Mouse (Mus musculus) forebrain, embryonic 16.5 days (tissue): ENCODE data around the gene Mecom. TPM values are rescaled to one million over a fixed set of nuclear protein-coding genes. Genes with fewer than 3 reads are reported as not detected.

Experiments used
- ATAC-seq: fragments of 200-750 bp; cut with Nextera tagmentation; 2 replicates; pipeline ENCODE4 v1.8.0; 2017; ENCODE audit warnings: mild to moderate bottlenecking, moderate library complexity
- H3K27ac ChIP-seq: fragments of 300-500 bp; sonication (generic); 2 replicates; pipeline ENCODE4 v1.5.1; 2014; ENCODE audit warnings: low read length, control low read depth
- H3K27me3 ChIP-seq: fragments of 300-500 bp; sonication (generic); replicated peaks from 2 replicates; pipeline ENCODE4 v1.6.1; 2014; ENCODE audit warnings: low read length; ENCODE audit not compliant: control insufficient read depth, insufficient read depth
- H3K36me3 ChIP-seq: fragments of 300-500 bp; sonication (generic); 2 replicates; pipeline ENCODE4 v1.6.1; 2014; ENCODE audit not compliant: control insufficient read depth, insufficient read depth
- H3K4me1 ChIP-seq: fragments of 300-500 bp; sonication (generic); replicated peaks from 2 replicates; pipeline ENCODE4 v1.6.1; 2014; ENCODE audit warnings: low read length; ENCODE audit not compliant: control insufficient read depth, insufficient read depth
- H3K4me2 ChIP-seq: fragments of 300-500 bp; sonication (generic); 2 replicates; pipeline ENCODE4 v1.6.1; 2014; ENCODE audit warnings: mild to moderate bottlenecking, low read length, control low read depth
- H3K4me3 ChIP-seq: fragments of 300-500 bp; sonication (generic); replicated peaks from 2 replicates; pipeline ENCODE4 v1.5.1; 2014; ENCODE audit warnings: mild to moderate bottlenecking, low read length, control low read depth
- H3K9ac ChIP-seq: fragments of 300-500 bp; sonication (generic); replicated peaks from 2 replicates; pipeline ENCODE4 v1.6.1; 2014; ENCODE audit warnings: low read depth, low read length, control low read depth
- H3K9me3 ChIP-seq: fragments of 300-500 bp; sonication (generic); 2 replicates; pipeline ENCODE4 v1.6.1; 2016; ENCODE audit warnings: low read length; ENCODE audit not compliant: control insufficient read depth
- WGBS: fragments of 180-500 bp; shearing (Covaris S2); extraction: QIAGEN DNeasy Blood & Tissue Kit; methylation state at CpG from one replicate; pipeline ENCODE4 v1.1.7; 2014; 5-methylcytosine and 5-hydroxymethylcytosine counted together
- polyA plus RNA-seq: library from polyadenylated mRNA; unstranded; fragments of >200 nt; fragmentation: Nextera tagmentation; extraction: Ambion mirVana; gene quantifications from 2 replicates; pipeline ENCODE4 v1.2.1, GENCODE M21; 2015

Mecom gene
- polyA plus RNA-seq, 1 experiment from 2014 or later: 2.1 TPM

DNA sequence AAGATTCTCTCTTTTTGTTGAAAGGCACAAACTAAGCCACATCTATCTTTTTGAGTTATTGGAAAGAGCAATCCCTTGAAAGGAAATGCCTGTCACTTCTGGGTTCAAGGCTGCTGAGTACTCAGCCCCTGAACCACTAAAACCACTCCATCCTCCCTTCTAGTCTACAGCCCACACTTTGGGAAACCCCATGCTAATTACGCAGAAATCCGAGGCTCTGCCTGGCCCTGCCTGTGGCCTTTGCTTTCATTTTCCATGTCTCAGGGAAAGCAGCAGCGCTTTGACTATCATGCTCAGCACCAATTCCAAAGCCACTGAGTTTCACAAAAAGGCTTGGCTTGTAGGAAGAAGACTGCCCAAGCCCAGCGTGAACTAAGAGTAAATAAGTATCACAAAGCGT is 70.8 kb downstream of the Mecom start:
- Histone ChIP-seq H3K9me3 (no peaks in the 10 kb centered on the region), H3K27me3 (no peaks in the 10 kb centered on the region), H3K27ac (no peak overlapping the region), H3K36me3 (no peaks in the 10 kb centered on the region), H3K4me1 (no peaks in the 10 kb centered on the region), H3K4me2 (no peak overlapping the region), H3K9ac (no peak overlapping the region), H3K4me3 (no peak overlapping the region)
- WGBS: 49% methylated on average over 5 of the region's 5 CpGs
- ATAC-seq: no peak

DNA sequence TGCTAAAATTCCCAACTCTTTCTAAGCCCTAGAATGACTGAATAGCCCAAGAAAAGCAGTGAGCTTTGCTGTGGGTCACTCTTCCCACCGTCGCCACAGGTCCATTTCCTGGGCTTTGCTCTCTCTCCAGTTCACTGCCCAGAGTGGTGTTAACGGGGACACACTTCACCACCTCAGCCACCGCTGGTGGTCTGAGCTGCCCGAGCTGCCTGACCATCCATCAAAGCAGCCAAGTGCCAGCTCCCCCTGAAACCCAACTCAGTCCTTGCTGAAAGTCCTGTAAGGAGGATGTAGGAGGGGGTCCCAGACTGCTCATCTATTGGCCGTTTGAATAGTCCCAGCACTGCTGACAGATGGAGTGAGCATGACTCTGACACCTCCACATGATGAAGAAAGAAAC is 72.2 kb downstream of the Mecom start:
- WGBS: 65% methylated on average over 6 of the region's 6 CpGs
- Histone ChIP-seq H3K27me3 (no peaks in the 10 kb centered on the region), H3K9ac (no peak overlapping the region), H3K27ac (no peak overlapping the region), H3K4me1 (no peaks in the 10 kb centered on the region), H3K4me3 (no peak overlapping the region), H3K9me3 (no peaks in the 10 kb centered on the region), H3K36me3 (no peaks in the 10 kb centered on the region), H3K4me2 (no peak overlapping the region)
- ATAC-seq: no peak

DNA sequence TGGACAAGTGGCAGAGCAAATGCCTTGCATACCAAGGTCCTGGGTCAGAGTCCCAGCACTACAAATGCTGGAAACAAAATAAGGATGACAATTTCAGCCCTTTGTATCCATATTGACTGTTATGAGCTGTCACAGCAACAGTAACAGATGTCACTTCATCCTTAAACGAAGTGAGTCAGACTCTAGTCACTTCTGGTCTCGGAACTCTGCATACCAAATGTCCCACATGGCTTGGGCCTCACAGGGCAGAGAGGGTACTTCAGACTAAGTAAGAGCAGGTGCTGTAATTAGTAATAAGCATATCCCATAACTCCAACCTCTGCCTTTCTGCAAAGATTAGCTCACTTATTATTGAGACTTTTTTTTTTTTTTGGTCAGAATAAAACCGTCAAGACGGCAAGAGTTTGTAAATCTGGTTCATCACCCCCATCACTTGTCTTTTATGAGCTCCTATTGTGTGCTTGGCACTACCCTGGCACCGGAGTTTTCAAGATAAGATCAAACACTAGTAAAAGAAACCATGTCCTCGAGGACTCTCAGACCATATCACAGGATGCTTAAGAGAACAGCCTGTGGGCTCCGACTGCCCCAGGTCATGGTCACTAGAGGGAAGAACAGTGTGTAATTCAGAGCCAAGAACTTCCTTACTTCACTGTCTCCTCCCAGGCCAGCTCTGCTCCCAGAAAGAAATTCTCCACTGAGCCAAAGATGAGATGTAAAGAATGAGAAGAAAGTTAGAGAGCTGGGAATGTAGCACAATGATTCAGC is 79.6 kb downstream of the Mecom start:
- ATAC-seq: no peak
- no peaks in the 10 kb centered on the region for H3K27me3 ChIP-seq
- H3K4me3 ChIP-seq: no peak overlapping the region
- H3K27ac ChIP-seq: no peak overlapping the region
- H3K4me2 ChIP-seq: no peak overlapping the region
- no peak overlapping the region for H3K9ac ChIP-seq
- H3K9me3 ChIP-seq: no peaks in the 10 kb centered on the region
- no peaks in the 10 kb centered on the region for H3K36me3 ChIP-seq
- 75% methylated on average over 7 of the region's 7 CpGs for WGBS
- H3K4me1 ChIP-seq: no peaks in the 10 kb centered on the region

DNA sequence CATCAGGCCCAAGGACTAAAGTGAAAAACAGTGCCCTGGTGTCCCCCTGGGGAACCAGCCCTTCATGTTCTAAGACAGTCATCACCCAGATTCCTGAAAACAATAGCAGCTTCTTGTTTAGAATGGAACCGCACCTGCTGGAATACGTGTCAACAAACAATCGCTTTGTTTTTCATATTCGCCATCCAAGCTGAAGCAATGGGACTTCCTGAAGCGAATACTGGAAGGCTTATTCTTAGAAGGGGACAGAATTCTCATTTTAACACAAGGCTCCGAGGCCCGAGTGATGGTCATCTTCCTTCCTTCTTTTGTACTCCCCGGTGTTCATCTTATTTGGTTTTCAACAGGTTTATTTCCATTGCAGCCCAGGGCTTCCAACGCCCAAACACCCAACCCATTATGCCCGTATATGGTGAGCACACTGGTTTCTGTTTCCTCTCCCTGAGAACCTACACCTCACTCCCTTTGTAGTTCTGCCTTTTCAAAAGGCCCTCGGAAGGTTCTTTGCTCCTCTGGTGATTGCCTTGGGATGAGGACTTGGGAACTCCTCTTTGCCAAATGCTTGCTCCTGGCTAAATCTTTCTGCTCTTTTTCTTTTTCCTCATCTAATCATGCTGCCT is 81.7 kb downstream of the Mecom start:
- no peak overlapping the region for H3K27ac ChIP-seq
- no peak overlapping the region for H3K4me3 ChIP-seq
- no peaks in the 10 kb centered on the region for H3K27me3 ChIP-seq
- H3K4me2 ChIP-seq: no peak overlapping the region
- no peaks in the 10 kb centered on the region for H3K36me3 ChIP-seq
- no peak overlapping the region for H3K9ac ChIP-seq
- ATAC-seq: no peak
- H3K4me1 ChIP-seq: no peaks in the 10 kb centered on the region
- 68% methylated on average over 11 of the region's 11 CpGs for WGBS
- H3K9me3 ChIP-seq: no peaks in the 10 kb centered on the region

DNA sequence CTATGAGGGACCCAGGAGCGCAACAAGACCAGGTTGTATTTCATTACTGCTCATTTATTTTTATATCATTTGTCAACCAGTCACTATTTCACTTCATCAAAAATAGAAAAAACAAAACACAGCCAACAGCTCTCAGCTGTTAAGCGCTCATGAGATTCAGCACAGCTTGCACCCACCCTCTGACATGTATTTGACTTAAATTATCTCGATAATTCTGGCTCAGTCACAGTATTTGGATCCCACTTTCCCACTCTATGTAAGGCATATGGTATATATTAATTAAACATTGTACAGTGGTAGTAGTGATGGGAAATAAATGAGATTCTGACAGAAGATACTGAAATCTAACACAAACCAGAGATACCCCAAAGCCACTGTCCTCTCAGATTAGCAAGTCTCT is 83.3 kb downstream of the Mecom start:
- Histone ChIP-seq H3K27ac (no peak overlapping the region), H3K9ac (no peak overlapping the region), H3K4me3 (no peak overlapping the region), H3K4me1 (0 out of 2 replicates have a peak, but pooled peaks cover 3% of the 10 kb centered on the region), H3K36me3 (no peaks in the 10 kb centered on the region), H3K4me2 (no peak overlapping the region), H3K27me3 (no peaks in the 10 kb centered on the region), H3K9me3 (no peaks in the 10 kb centered on the region)
- 74% methylated on average over 3 of the region's 3 CpGs for WGBS
- peak; percentile 77 for ATAC-seq

DNA sequence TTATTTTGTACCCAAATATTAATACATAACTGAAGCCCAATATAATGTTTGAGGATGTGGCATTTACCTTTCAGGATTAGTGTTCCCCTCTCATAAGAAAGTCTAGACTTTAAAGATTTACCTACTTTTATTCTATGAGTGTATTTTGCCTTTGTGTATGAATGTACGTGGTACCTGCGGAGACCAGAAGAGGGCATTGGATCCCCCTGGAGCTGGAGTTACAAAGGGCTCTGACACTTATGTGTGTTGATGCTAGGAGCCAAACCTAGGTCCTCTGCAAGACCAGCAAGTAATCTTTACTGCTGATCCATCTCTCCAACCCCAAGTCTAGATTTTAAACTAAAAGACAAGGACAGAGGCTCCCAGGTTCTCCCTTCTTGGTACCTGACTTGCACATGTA is 86.0 kb downstream of the Mecom start:
- H3K36me3 ChIP-seq: no peaks in the 10 kb centered on the region
- no peak overlapping the region for H3K27ac ChIP-seq
- H3K4me3 ChIP-seq: no peak overlapping the region
- H3K4me1 ChIP-seq: 0 out of 2 replicates have a peak, but pooled peaks cover 3% of the 10 kb centered on the region
- no peaks in the 10 kb centered on the region for H3K9me3 ChIP-seq
- H3K4me2 ChIP-seq: no peak overlapping the region
- WGBS: 90% methylated on average over 2 of the region's 2 CpGs
- no peaks in the 10 kb centered on the region for H3K27me3 ChIP-seq
- no peak overlapping the region for H3K9ac ChIP-seq
- ATAC-seq: no peak

DNA sequence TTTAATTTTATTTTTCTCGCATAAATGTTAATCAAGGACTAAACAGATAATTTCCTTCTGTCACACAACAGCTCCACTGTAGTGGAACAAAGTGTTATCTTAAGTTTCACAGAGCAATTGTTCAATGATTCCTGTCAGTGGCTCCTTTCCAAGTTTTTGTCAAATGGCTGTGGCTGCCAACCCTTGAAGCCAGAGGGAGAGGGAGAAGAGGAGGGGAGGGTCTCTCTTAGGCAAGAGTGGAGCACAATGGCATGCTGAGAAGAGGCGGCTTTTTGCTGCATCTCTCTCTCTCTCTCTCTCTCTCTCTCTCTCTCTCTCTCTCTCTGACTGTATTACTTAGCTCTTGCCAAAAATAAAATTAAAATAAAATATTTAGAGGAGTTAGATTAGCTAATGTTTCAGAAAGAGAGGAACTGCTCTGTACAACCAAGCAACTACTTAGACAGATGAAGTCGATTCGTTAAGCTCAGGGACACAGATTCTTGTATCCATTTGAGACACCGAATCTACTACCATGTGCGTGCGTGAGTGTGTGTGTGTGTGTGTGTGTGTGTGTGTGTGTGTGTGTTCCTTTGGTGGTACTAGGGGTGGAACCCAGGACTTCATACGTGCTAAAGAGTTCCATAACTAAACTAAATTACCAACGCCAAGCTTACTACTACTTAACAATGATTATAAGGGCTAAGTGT is 86.8 kb downstream of the Mecom start:
- Histone ChIP-seq H3K27ac (no peak overlapping the region), H3K9me3 (no peaks in the 10 kb centered on the region), H3K9ac (no peak overlapping the region), H3K36me3 (no peaks in the 10 kb centered on the region), H3K4me2 (no peak overlapping the region), H3K4me1 (0 out of 2 replicates have a peak, but pooled peaks cover 3% of the 10 kb centered on the region), H3K27me3 (no peaks in the 10 kb centered on the region), H3K4me3 (no peak overlapping the region)
- WGBS: 55% methylated on average over 9 of the region's 9 CpGs
- ATAC-seq: peak; percentile 84

DNA sequence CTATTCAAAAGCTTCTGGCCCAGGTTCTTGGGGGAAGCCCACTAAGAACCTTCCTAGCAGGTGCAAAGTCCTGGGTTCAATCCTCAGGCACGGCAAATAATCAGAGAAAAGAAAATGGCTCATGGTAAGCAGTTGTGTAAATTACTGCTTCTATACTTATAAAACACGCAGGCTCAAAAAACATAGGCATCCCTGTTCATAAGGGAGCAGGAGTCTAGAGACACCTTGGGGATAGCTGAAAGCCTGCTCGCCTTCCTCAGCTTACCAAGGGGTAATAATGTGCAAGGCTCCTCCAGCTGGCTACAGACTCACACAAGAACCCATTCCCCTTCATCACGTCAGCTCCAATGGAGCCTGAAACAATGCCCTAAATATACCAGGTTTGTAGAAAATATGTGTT is 88.2 kb downstream of the Mecom start:
- no peak overlapping the region for H3K4me2 ChIP-seq
- 88% methylated on average over 4 of the region's 4 CpGs for WGBS
- H3K36me3 ChIP-seq: no peaks in the 10 kb centered on the region
- H3K4me1 ChIP-seq: 0 out of 2 replicates have a peak, but pooled peaks cover 3% of the 10 kb centered on the region
- H3K4me3 ChIP-seq: no peak overlapping the region
- no peaks in the 10 kb centered on the region for H3K27me3 ChIP-seq
- H3K9ac ChIP-seq: no peak overlapping the region
- ATAC-seq: no peak
- H3K9me3 ChIP-seq: no peaks in the 10 kb centered on the region
- no peak overlapping the region for H3K27ac ChIP-seq

DNA sequence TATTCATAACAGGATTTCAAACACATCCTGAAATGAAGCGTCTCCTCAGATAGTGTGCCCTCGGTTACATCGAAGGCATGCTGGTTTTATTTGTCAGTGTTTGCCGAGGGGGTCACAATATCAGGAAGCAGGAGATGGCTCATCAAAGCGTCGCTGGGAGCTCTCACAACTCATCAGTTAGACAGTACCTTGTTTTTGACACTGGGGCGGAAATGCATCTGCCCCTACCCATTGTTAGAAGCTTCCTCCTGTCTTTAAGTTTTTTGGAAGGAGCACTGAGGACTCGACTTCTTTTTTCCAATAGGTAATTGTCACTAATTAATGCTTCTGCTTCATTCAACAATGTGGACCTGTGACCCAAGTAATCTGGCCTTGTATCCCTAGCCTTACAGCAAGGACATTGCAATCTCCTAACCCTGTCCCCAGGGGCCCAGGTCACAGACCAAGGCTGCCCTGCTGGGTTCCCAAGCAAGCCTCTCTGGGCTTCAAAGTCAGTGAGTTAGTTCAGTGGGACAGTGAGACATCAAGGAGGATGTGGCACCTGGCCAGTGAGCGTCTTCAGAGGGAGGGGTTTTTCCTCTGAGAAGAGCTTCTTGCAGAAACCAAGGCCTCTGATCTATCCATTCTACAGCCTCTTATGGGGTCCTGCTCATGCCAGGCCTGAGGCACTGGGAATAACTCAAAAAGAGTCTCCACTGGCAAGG is 89.7 kb downstream of the Mecom start:
- Histone ChIP-seq H3K9me3 (no peaks in the 10 kb centered on the region), H3K4me3 (no peak overlapping the region), H3K27me3 (no peaks in the 10 kb centered on the region), H3K4me1 (0 out of 2 replicates have a peak, but pooled peaks cover 3% of the 10 kb centered on the region), H3K36me3 (no peaks in the 10 kb centered on the region), H3K4me2 (no peak overlapping the region), H3K27ac (no peak overlapping the region), H3K9ac (no peak overlapping the region)
- ATAC-seq: no peak
- 58% methylated on average over 9 of the region's 9 CpGs for WGBS
